Mouse (Mus musculus): ENCODE results near the gene Fez2.

The Fez2 gene

GRCm38 (mm10) chr17:78368481-78368880 lies 49.5 kb downstream of the Fez2 start:
- no peak for DNase-seq (ENCODE audit: low read depth, low spot score)

GRCm38 (mm10) chr17:78366070-78366469 lies 51.9 kb downstream of the Fez2 start:
- DNase-seq (ENCODE audit: low read depth, low spot score) = no peak

GRCm38 (mm10) chr17:78364555-78365302 lies 53.2 kb downstream of the Fez2 start:
- no peak for DNase-seq (ENCODE audit: low read depth, low spot score)

- no peak for DNase-seq (ENCODE audit: low read depth, low spot score)
Observed at GRCm38 (mm10) chr17:78361939-78362728, 55.8 kb downstream of the Fez2 start.

GRCm38 (mm10) chr17:78358251-78358726 lies 59.7 kb downstream of the Fez2 start:
- no peak for DNase-seq (ENCODE audit: low read depth, low spot score)

GRCm38 (mm10) chr17:78357753-78358152 lies 60.2 kb downstream of the Fez2 start:
- no peak for DNase-seq (ENCODE audit: low read depth, low spot score)

GRCm38 (mm10) chr17:78355611-78356010 lies 62.3 kb downstream of the Fez2 start:
- DNase-seq (ENCODE audit: low read depth, low spot score) = no peak

- no peak for DNase-seq (ENCODE audit: low read depth, low spot score)
Observed at GRCm38 (mm10) chr17:78354871-78355270, 63.1 kb downstream of the Fez2 start.

GRCm38 (mm10) chr17:78354411-78354810 lies 63.5 kb downstream of the Fez2 start:
- no peak for DNase-seq (ENCODE audit: low read depth, low spot score)

- DNase-seq (ENCODE audit: low read depth, low spot score) = no peak
Observed at GRCm38 (mm10) chr17:78352500-78352855, 65.5 kb downstream of the Fez2 start.

- DNase-seq (ENCODE audit: low read depth, low spot score) = no peak
Observed at GRCm38 (mm10) chr17:78351676-78352499, 66.1 kb downstream of the Fez2 start.

- DNase-seq (ENCODE audit: low read depth, low spot score) = no peak
Observed at GRCm38 (mm10) chr17:78347111-78347801, 70.7 kb downstream of the Fez2 start.

GRCm38 (mm10) chr17:78343688-78344087 lies 74.3 kb downstream of the Fez2 start:
- DNase-seq (ENCODE audit: low read depth, low spot score) = no peak

- DNase-seq (ENCODE audit: low read depth, low spot score) = no peak
Observed at GRCm38 (mm10) chr17:78335250-78335649, 82.7 kb downstream of the Fez2 start.

- DNase-seq (ENCODE audit: low read depth, low spot score) = no peak
Observed at GRCm38 (mm10) chr17:78333275-78333674, 84.7 kb downstream of the Fez2 start.

GRCm38 (mm10) chr17:78331438-78331837 lies 86.5 kb downstream of the Fez2 start:
- no peak for DNase-seq (ENCODE audit: low read depth, low spot score)

- DNase-seq (ENCODE audit: low read depth, low spot score) = no peak
Observed at GRCm38 (mm10) chr17:78328287-78328686, 89.7 kb downstream of the Fez2 start.

- no peak for DNase-seq (ENCODE audit: low read depth, low spot score)
Observed at GRCm38 (mm10) chr17:78327187-78327586, 90.8 kb downstream of the Fez2 start.

GRCm38 (mm10) chr17:78326381-78326780 lies 91.6 kb downstream of the Fez2 start:
- DNase-seq (ENCODE audit: low read depth, low spot score) = no peak

GRCm38 (mm10) chr17:78325761-78326332 lies 92.1 kb downstream of the Fez2 start:
- no peak for DNase-seq (ENCODE audit: low read depth, low spot score)

Data from ZHBTc4 (cell line).